In the genomic region with DNA sequence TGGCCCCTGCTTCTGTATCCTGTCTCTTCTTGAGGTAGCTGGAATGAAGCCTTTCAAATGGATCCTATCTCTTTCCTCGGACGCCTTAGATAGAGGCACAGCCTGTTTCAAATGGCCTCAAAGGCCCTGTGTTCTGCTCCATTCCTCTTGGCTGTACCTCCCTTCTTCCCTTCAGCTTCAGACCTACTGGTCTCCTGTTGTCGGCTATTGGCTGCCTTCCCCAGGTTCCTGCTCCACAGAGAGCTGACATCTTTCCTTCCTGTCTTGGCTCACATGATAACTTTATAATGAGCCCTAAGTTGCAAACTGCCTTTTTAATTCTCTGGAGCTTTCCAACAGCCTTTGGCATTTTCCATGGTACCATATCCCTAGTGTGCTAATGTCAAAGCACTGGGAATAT, we compare ENCODE assay signal across 26 mouse cellular contexts. TPM values are rescaled to one million over a fixed set of nuclear protein-coding genes. Genes with fewer than 3 reads are reported as not detected.
DNase-seq lines count a peak whose midpoint lies in the region; ATAC-seq and TF ChIP-seq lines count a peak whose summit lies in the region.
"Had no signal": no experiment of that assay in that cellular context is flagged by ENCODE, and none has a peak within 500 bp of the region (broad histone marks: within the 10 kb centered on the region; RNA-seq: fewer than 3 reads in every experiment).

No protein-coding gene starts in this region.

- peak; percentile 40; the same call in 1 of the 2 replicates for ATAC-seq in forebrain, postnatal 0 days
- ATAC-seq: forebrain, embryonic 15.5 days; intestine, embryonic 16.5 days had no signal

- no peaks in the 10 kb centered on the region for H3K27me3 ChIP-seq in forebrain, postnatal 0 days (ENCODE audit: insufficient read depth, low read length)
- no peaks in the 10 kb centered on the region for H3K27me3 ChIP-seq in forebrain, embryonic 10.5 days (ENCODE audit: poor library complexity, severe bottlenecking)
- no peaks in the 10 kb centered on the region for H3K27me3 ChIP-seq in cerebellum, adult 2 months (ENCODE audit: control insufficient read depth, insufficient read depth, low read length)
- H3K27me3 ChIP-seq: embryonic facial prominence, embryonic 15.5 days; forebrain, embryonic 15.5 days; heart, embryonic 12.5 days; hindbrain, embryonic 15.5 days had no signal

- H3K9me3 ChIP-seq in forebrain, postnatal 0 days (ENCODE audit: low read length) = no peaks in the 10 kb centered on the region
- no peaks in the 10 kb centered on the region for H3K9me3 ChIP-seq in forebrain, embryonic 10.5 days
- H3K9me3 ChIP-seq: embryonic facial prominence, embryonic 15.5 days; forebrain, embryonic 15.5 days; heart, embryonic 12.5 days; hindbrain, embryonic 15.5 days had no signal

- intact Hi-C loops in heart, postnatal 10 days (cut with DNase I) = no loop called here

- TF ChIP-seq CTCF in forebrain, postnatal 0 days (IDR thresholded peaks at IDR 0.05; ENCODE audit: low read depth) = no peak
- no peak for TF ChIP-seq CTCF in cerebellum, adult 2 months (IDR thresholded peaks at IDR 0.05; ENCODE audit: borderline replicate concordance, insufficient read depth, low read depth, low read length)

- no peak overlapping the region for H3K9ac ChIP-seq in forebrain, postnatal 0 days
- H3K9ac ChIP-seq: embryonic facial prominence, embryonic 15.5 days; forebrain, embryonic 15.5 days; heart, embryonic 12.5 days; hindbrain, embryonic 15.5 days had no signal

- H3K36me3 ChIP-seq in forebrain, postnatal 0 days (ENCODE audit: insufficient read depth) = peaks cover 11% of the 10 kb centered on the region
- peaks cover 26% of the 10 kb centered on the region for H3K36me3 ChIP-seq in forebrain, embryonic 10.5 days (replicated peaks)

- no peaks in the 10 kb centered on the region for H3K4me1 ChIP-seq in forebrain, postnatal 0 days (ENCODE audit: insufficient read depth)
- H3K4me1 ChIP-seq in forebrain, embryonic 10.5 days = no peaks in the 10 kb centered on the region
- H3K4me1 ChIP-seq in cerebellum, adult 2 months (ENCODE audit: control insufficient read depth, insufficient read depth, low read length) = no peaks in the 10 kb centered on the region
- H3K4me1 ChIP-seq: embryonic facial prominence, embryonic 15.5 days; forebrain, embryonic 15.5 days; heart, embryonic 12.5 days; hindbrain, embryonic 15.5 days had no signal

- DNase-seq in forebrain, postnatal 0 days = peak; percentile 18
- no peak for DNase-seq in forebrain, embryonic 10.5 days (ENCODE audit: extremely low spot score, low spot score)
- peak; percentile 21 to 51 for DNase-seq in cerebellum, adult 2 months
- peak; percentile 23 for DNase-seq in cerebellum, adult 9-11 months
- DNase-seq in layer of hippocampus, postnatal 36 days = no peak
- no peak for DNase-seq in heart, postnatal 10 days
- DNase-seq: adrenal gland, adult 8-10 months; adrenal gland, postnatal 36 days; gastrocnemius, adult 2 months; gastrocnemius, postnatal 25 days; heart, postnatal 36 days; kidney, adult 2 months had no signal

- WGBS in forebrain, postnatal 0 days = 70% methylated on average over 3 of the region's 3 CpGs
- 89% methylated on average over 3 of the region's 3 CpGs for WGBS in forebrain, embryonic 10.5 days
- 26% methylated on average over 3 of the region's 3 CpGs for WGBS in cerebellum, adult 2 months

- no peak overlapping the region for H3K4me2 ChIP-seq in forebrain, postnatal 0 days (ENCODE audit: low read depth)
- H3K4me2 ChIP-seq: embryonic facial prominence, embryonic 15.5 days; forebrain, embryonic 15.5 days; heart, embryonic 12.5 days; hindbrain, embryonic 15.5 days had no signal

- no peak overlapping the region for H3K4me3 ChIP-seq in forebrain, postnatal 0 days (ENCODE audit: low read depth, low read length)
- no peak overlapping the region for H3K4me3 ChIP-seq in forebrain, embryonic 10.5 days
- no peak overlapping the region for H3K4me3 ChIP-seq in cerebellum, adult 2 months (replicated peaks; ENCODE audit: insufficient read depth, low read depth, low read length)
- H3K4me3 ChIP-seq: embryonic facial prominence, embryonic 15.5 days; erythroblast, embryonic 14.5 days; forebrain, embryonic 15.5 days; gastrocnemius, adult 2 months; heart, embryonic 12.5 days; hindbrain, embryonic 15.5 days had no signal

- TF ChIP-seq POLR2A in cerebellum, adult 2 months (IDR thresholded peaks at IDR 0.05; ENCODE audit: borderline replicate concordance, insufficient read depth, low read length) = no peak

- H3K27ac ChIP-seq in forebrain, postnatal 0 days (ENCODE audit: low read depth, low read length) = no peak overlapping the region
- H3K27ac ChIP-seq in forebrain, embryonic 10.5 days = no peak overlapping the region
- no peak overlapping the region for H3K27ac ChIP-seq in cerebellum, adult 2 months (ENCODE audit: insufficient read depth, low read length)
- H3K27ac ChIP-seq: embryonic facial prominence, embryonic 15.5 days; forebrain, embryonic 15.5 days; gastrocnemius, adult 2 months; hindbrain, embryonic 15.5 days had no signal

RNA-seq across cellular contexts. Expression of a gene that starts 14.1 kb away (rescaled TPM):
- 0.15 TPM in 1 of 2 replicates, not detected in the other for total RNA-seq in forebrain, postnatal 0 days (2014; rRNA removed)
- 0.10 TPM in 1 of 2 replicates, not detected in the other for polyA plus RNA-seq in forebrain, postnatal 0 days (2015; fragmentation: Nextera tagmentation; extraction: Ambion mirVana)
- 0.06 TPM in 1 of 2 replicates, not detected in the other for polyA plus RNA-seq in forebrain, embryonic 10.5 days (2016; fragmentation: Nextera tagmentation; extraction: Ambion mirVana)
- polyA plus RNA-seq in cerebellum, adult 2 months (2012; rRNA removed) = 0.05 TPM in 1 of 2 replicates, not detected in the other
- not detected for total RNA-seq in layer of hippocampus, postnatal 36 days (2021)
- not detected for total RNA-seq in heart, postnatal 10 days (2021)
- total RNA-seq: adrenal gland, postnatal 36 days; ES-E14; gastrocnemius, adult 2 months; gastrocnemius, postnatal 25 days; granulocyte monocyte progenitor cell, adult 5-6 weeks; heart, adult 8-10 months; heart, postnatal 36 days had no signal
- polyA plus RNA-seq: brain, embryonic 14.5 days; embryonic facial prominence, embryonic 15.5 days; erythroblast, embryonic 14.5 days; forebrain, embryonic 11.5 days; forebrain, embryonic 15.5 days; heart, embryonic 12.5 days; hindbrain, embryonic 11.5 days; hindbrain, embryonic 15.5 days had no signal

RNA-seq across cellular contexts. Expression of a gene that starts 47.8 kb away (rescaled TPM):
- not detected in 2 replicates for total RNA-seq in forebrain, postnatal 0 days (2014; rRNA removed)
- polyA plus RNA-seq in forebrain, postnatal 0 days (2015; fragmentation: Nextera tagmentation; extraction: Ambion mirVana) = 0.06 TPM in 1 of 2 replicates, not detected in the other
- polyA plus RNA-seq in forebrain, embryonic 10.5 days (2016; fragmentation: Nextera tagmentation; extraction: Ambion mirVana) = not detected in 2 replicates
- polyA plus RNA-seq in cerebellum, adult 2 months (2012; rRNA removed) = not detected in 2 replicates
- not detected for total RNA-seq in layer of hippocampus, postnatal 36 days (2021)
- not detected for total RNA-seq in heart, postnatal 10 days (2021)
- total RNA-seq: adrenal gland, postnatal 36 days; ES-E14; gastrocnemius, adult 2 months; gastrocnemius, postnatal 25 days; granulocyte monocyte progenitor cell, adult 5-6 weeks; heart, adult 8-10 months; heart, postnatal 36 days had no signal
- polyA plus RNA-seq: brain, embryonic 14.5 days; embryonic facial prominence, embryonic 11.5 days; erythroblast, embryonic 14.5 days; forebrain, embryonic 11.5 days; forebrain, embryonic 15.5 days; heart, embryonic 12.5 days; heart, embryonic 16.5 days; hindbrain, embryonic 11.5 days; hindbrain, embryonic 15.5 days had no signal

Comparison
In these comparisons a context has a peak if more than half of its experiments do, and no peak if none do; other contexts are left out.
1. DNase-seq: peak in forebrain, postnatal 0 days (single experiment), cerebellum, adult 2 months (2 of 2) and cerebellum, adult 9-11 months (single experiment); none in forebrain, embryonic 10.5 days (single experiment), layer of hippocampus, postnatal 36 days (0 of 2) and heart, postnatal 10 days (0 of 2).